Mouse (Mus musculus): ENCODE data around the gene Lalba.
"Not testable (repeated sequence)": the region's sequence is repeated elsewhere in the genome, so short reads cannot be mapped to it uniquely, and the experiment has no call there.

Gene Lalba

GRCm38 (mm10) chr15:98492102-98492501 lies 9.6 kb upstream of the Lalba start, which contains the start of gene Olfr279:
Olfr279 (plus strand) TSS chr15:98492402.
- in situ Hi-C loops (cut with MboI), result no loop called here

GRCm38 (mm10) chr15:98491332-98491731 lies 8.8 kb upstream of the Lalba start:
- in situ Hi-C loops (cut with MboI), result no loop called here

GRCm38 (mm10) chr15:98486433-98487021 lies 4.0 kb upstream of the Lalba start:
- in situ Hi-C loops (cut with MboI), result no loop called here

- in situ Hi-C loops (cut with MboI), result no loop called here
These were observed 1.7 kb upstream of the Lalba start for GRCm38 (mm10) chr15:98483907-98484886.

GRCm38 (mm10) chr15:98479568-98480102 lies 2.9 kb downstream of the Lalba start:
- in situ Hi-C loops (cut with MboI), result no loop called here

GRCm38 (mm10) chr15:98476281-98476680 lies 6.2 kb downstream of the Lalba start:
- in situ Hi-C loops (cut with MboI), result no loop called here

- in situ Hi-C loops (cut with MboI), result no loop called here
These were observed 7.1 kb downstream of the Lalba start for GRCm38 (mm10) chr15:98475382-98475781.

- in situ Hi-C loops (cut with MboI), result no loop called here
These were observed 7.6 kb downstream of the Lalba start for GRCm38 (mm10) chr15:98474958-98475357.

- in situ Hi-C loops (cut with MboI), result no loop called here
These were observed 11.0 kb downstream of the Lalba start for GRCm38 (mm10) chr15:98471539-98471938.

- in situ Hi-C loops (cut with MboI), result no loop called here
These were observed 12.9 kb downstream of the Lalba start, which contains the start of gene OR5BS1P for GRCm38 (mm10) chr15:98469596-98469995. OR5BS1P (plus strand) TSS chr15:98469896.

- in situ Hi-C loops (cut with MboI), result no loop called here
These were observed 30.2 kb downstream of the Lalba start, which contains the start of gene Olfr281 for GRCm38 (mm10) chr15:98452288-98452687. Olfr281 (plus strand) TSS chr15:98452588.

GRCm38 (mm10) chr15:98448521-98448920 lies 34.0 kb downstream of the Lalba start:
- in situ Hi-C loops (cut with MboI), result no loop called here

GRCm38 (mm10) chr15:98444561-98444960 lies 38.0 kb downstream of the Lalba start:
- in situ Hi-C loops (cut with MboI), result no loop called here

- in situ Hi-C loops (cut with MboI), result not testable (repeated sequence)
These were observed 51.6 kb downstream of the Lalba start, which contains the start of gene Olfr282 for GRCm38 (mm10) chr15:98430925-98431324. Olfr282 (plus strand) TSS chr15:98431225.
